Mouse (Mus musculus) hindbrain, embryonic 16.5 days (tissue): ENCODE results near the gene Eif2b3. TPM values are rescaled to one million over a fixed set of nuclear protein-coding genes. Genes with fewer than 3 reads are reported as not detected.

Source experiments
- ATAC-seq: fragments of 200-750 bp; cut with Nextera tagmentation; 2 replicates; pipeline ENCODE4 v1.8.0; 2017; ENCODE audit warnings: moderate TSS enrichment, moderate library complexity
- H3K27ac ChIP-seq: fragments of 300-500 bp; sonication (generic); 2 replicates; pipeline ENCODE4 v1.5.1; 2014; ENCODE audit warnings: low read depth, mild to moderate bottlenecking, control low read depth, low read length, moderate library complexity
- H3K27me3 ChIP-seq: fragments of 300-500 bp; sonication (generic); replicated peaks from 2 replicates; pipeline ENCODE4 v1.6.1; 2014; ENCODE audit warnings: low read length; ENCODE audit not compliant: control insufficient read depth, insufficient read depth
- H3K36me3 ChIP-seq: fragments of 300-500 bp; sonication (generic); 2 replicates; pipeline ENCODE4 v1.6.1; 2014; ENCODE audit warnings: mild to moderate bottlenecking, low read length, moderate library complexity, mixed read lengths; ENCODE audit not compliant: control insufficient read depth, insufficient read depth
- H3K4me1 ChIP-seq: fragments of 300-500 bp; sonication (generic); 2 replicates; pipeline ENCODE4 v1.6.1; 2014; ENCODE audit warnings: low read depth, low read length; ENCODE audit not compliant: control insufficient read depth, insufficient read depth
- H3K4me2 ChIP-seq: fragments of 300-500 bp; sonication (generic); 2 replicates; pipeline ENCODE4 v1.6.1; 2014; ENCODE audit warnings: mild to moderate bottlenecking, low read length, control low read depth, moderate library complexity
- H3K4me3 ChIP-seq: fragments of 300-500 bp; sonication (generic); 2 replicates; pipeline ENCODE4 v1.5.1; 2014; ENCODE audit warnings: mild to moderate bottlenecking, low read length, control low read depth, moderate library complexity
- H3K9ac ChIP-seq: fragments of 300-500 bp; sonication (generic); 2 replicates; pipeline ENCODE4 v1.6.1; 2014; ENCODE audit warnings: low read depth, mild to moderate bottlenecking, control low read depth, low read length, moderate library complexity
- H3K9me3 ChIP-seq: fragments of 300-500 bp; sonication (generic); 2 replicates; pipeline ENCODE4 v1.6.1; 2014; ENCODE audit warnings: mild to moderate bottlenecking, low read length, moderate library complexity; ENCODE audit not compliant: control insufficient read depth
- WGBS: fragments of 180-500 bp; shearing (Covaris S2); extraction: QIAGEN DNeasy Blood & Tissue Kit; methylation state at CpG from one replicate; pipeline ENCODE4 v1.1.7; 2014; 5-methylcytosine and 5-hydroxymethylcytosine counted together
- polyA plus RNA-seq: library from polyadenylated mRNA; unstranded; fragments of >200 nt; fragmentation: Nextera tagmentation; extraction: Ambion mirVana; gene quantifications from 2 replicates; pipeline ENCODE4 v1.2.1, GENCODE M21; 2015

The Eif2b3 gene
- polyA plus RNA-seq, 1 experiment from 2014 or later, result 44.9 TPM

- Histone ChIP-seq H3K27ac (no peak overlapping the region), H3K36me3 (peaks cover under 1% of the 10 kb centered on the region; the same call in 1 of the 2 replicates), H3K4me3 (no peak overlapping the region), H3K4me2 (no peak overlapping the region), H3K9ac (no peak overlapping the region), H3K27me3 (no peaks in the 10 kb centered on the region), H3K4me1 (peaks cover 23% of the 10 kb centered on the region), H3K9me3 (no peaks in the 10 kb centered on the region)
- WGBS, result 85% methylated on average over 4 of the region's 4 CpGs
- ATAC-seq, result no peak
Observed at GRCm38 (mm10) chr4:117122209-117122608, 103.0 kb downstream of the Eif2b3 start.

GRCm38 (mm10) chr4:117123546-117124217 is 104.5 kb downstream of the Eif2b3 start:
- Histone ChIP-seq H3K9me3 (no peaks in the 10 kb centered on the region), H3K36me3 (peaks cover 12% of the 10 kb centered on the region), H3K4me2 (no peak overlapping the region), H3K4me1 (peaks cover 23% of the 10 kb centered on the region), H3K27me3 (no peaks in the 10 kb centered on the region), H3K27ac (no peak overlapping the region), H3K4me3 (no peak overlapping the region), H3K9ac (no peak overlapping the region)
- WGBS, result 83% methylated on average over 7 of the region's 9 CpGs
- ATAC-seq, result no peak

GRCm38 (mm10) chr4:117124218-117124517 is 105.0 kb downstream of the Eif2b3 start:
- Histone ChIP-seq H3K36me3 (peaks cover 15% of the 10 kb centered on the region), H3K9me3 (no peaks in the 10 kb centered on the region), H3K4me1 (peaks cover 23% of the 10 kb centered on the region), H3K27me3 (no peaks in the 10 kb centered on the region), H3K4me2 (no peak overlapping the region), H3K9ac (no peak overlapping the region), H3K27ac (no peak overlapping the region), H3K4me3 (no peak overlapping the region)
- 98% methylated on average over 3 of the region's 3 CpGs for WGBS
- ATAC-seq, result no peak

- Histone ChIP-seq H3K9me3 (no peaks in the 10 kb centered on the region), H3K4me3 (no peak overlapping the region), H3K4me1 (peaks cover 21% of the 10 kb centered on the region), H3K27ac (peak overlapping the region; percentile 79), H3K36me3 (peaks cover 15% of the 10 kb centered on the region), H3K9ac (peak overlapping the region; percentile 65), H3K27me3 (no peaks in the 10 kb centered on the region), H3K4me2 (peak overlapping the region; percentile 12; the same call in 1 of the 2 replicates)
- 76% methylated on average over 14 of the region's 14 CpGs for WGBS
- ATAC-seq, result no peak
Observed at GRCm38 (mm10) chr4:117124518-117125347, 105.5 kb downstream of the Eif2b3 start.

GRCm38 (mm10) chr4:117125348-117125909 is 106.2 kb downstream of the Eif2b3 start, which contains the start of gene Btbd19:
Btbd19 (minus strand) TSS chr4:117125725.
- H3K4me2 ChIP-seq, result peak within 1 kb of the TSS; percentile 12; the same call in 1 of the 2 replicates

GRCm38 (mm10) chr4:117125910-117126674 is 106.9 kb downstream of the Eif2b3 start:
- H3K4me2 ChIP-seq, result no peak overlapping the region
- peak; percentile 22; the same call in 1 of the 2 replicates for ATAC-seq
- WGBS, result 45% methylated on average over 15 of the region's 15 CpGs
- peaks cover 15% of the 10 kb centered on the region for H3K4me1 ChIP-seq
- no peaks in the 10 kb centered on the region for H3K27me3 ChIP-seq
- peaks cover 23% of the 10 kb centered on the region for H3K36me3 ChIP-seq
- H3K9ac ChIP-seq, result peak overlapping the region; percentile 65
- no peaks in the 10 kb centered on the region for H3K9me3 ChIP-seq
- peak overlapping the region; percentile 79 for H3K27ac ChIP-seq
- H3K4me3 ChIP-seq, result no peak overlapping the region

More at GRCm38 (mm10) chr4:117125348-117125909, 106.2 kb downstream of the Eif2b3 start, which contains the start of gene Btbd19:
- H3K27me3 ChIP-seq, result no peaks in the 10 kb centered on the region
- 28% methylated on average over 8 of the region's 8 CpGs for WGBS
- H3K4me1 ChIP-seq, result peaks cover 18% of the 10 kb centered on the region
- H3K9ac ChIP-seq, result peak within 1 kb of the TSS; percentile 65
- ATAC-seq, result peak; percentile 18
- no peak within 1 kb of the TSS for H3K4me3 ChIP-seq
- peaks cover 20% of the 10 kb centered on the region for H3K36me3 ChIP-seq
- H3K27ac ChIP-seq, result peak within 1 kb of the TSS; percentile 79
- no peaks in the 10 kb centered on the region for H3K9me3 ChIP-seq

- peaks cover 17% of the 10 kb centered on the region for H3K4me1 ChIP-seq
- WGBS, result 87% methylated on average over 9 of the region's 9 CpGs
Observed at GRCm38 (mm10) chr4:117126675-117127290, 107.6 kb downstream of the Eif2b3 start, which contains the start of gene Tctex1d4. Tctex1d4 (plus strand) TSS chr4:117126794.

GRCm38 (mm10) chr4:117127991-117128686 is 108.9 kb downstream of the Eif2b3 start:
- ATAC-seq, result no peak
- Histone ChIP-seq H3K27me3 (no peaks in the 10 kb centered on the region), H3K36me3 (peaks cover 28% of the 10 kb centered on the region), H3K4me3 (no peak overlapping the region), H3K27ac (no peak overlapping the region), H3K4me2 (no peak overlapping the region), H3K4me1 (peaks cover 25% of the 10 kb centered on the region), H3K9me3 (no peaks in the 10 kb centered on the region), H3K9ac (no peak overlapping the region)
- WGBS, result 92% methylated on average over 33 of the region's 33 CpGs

More at GRCm38 (mm10) chr4:117126675-117127290, 107.6 kb downstream of the Eif2b3 start, which contains the start of gene Tctex1d4:
- no peaks in the 10 kb centered on the region for H3K27me3 ChIP-seq
- no peaks in the 10 kb centered on the region for H3K9me3 ChIP-seq
- H3K36me3 ChIP-seq, result peaks cover 28% of the 10 kb centered on the region
- H3K4me3 ChIP-seq, result no peak within 1 kb of the TSS
- no peak for ATAC-seq
- H3K4me2 ChIP-seq, result peak within 1 kb of the TSS; percentile 12; the same call in 1 of the 2 replicates
- peak within 1 kb of the TSS; percentile 79 for H3K27ac ChIP-seq
- H3K9ac ChIP-seq, result peak within 1 kb of the TSS; percentile 65
